Mouse (Mus musculus) E14TG2a.4 (cell line): ENCODE results near the gene Gmds.

Experiments
- H3K27me3 ChIP-seq: 2 replicates; pipeline ENCODE4 v1.6.1; 2014; ENCODE audit warnings: low read length, control low read depth; ENCODE audit not compliant: insufficient read depth
- H3K36me3 ChIP-seq: 2 replicates; pipeline ENCODE4 v1.6.1; 2014; ENCODE audit warnings: low read length, control low read depth; ENCODE audit not compliant: insufficient read depth
- H3K4me1 ChIP-seq: replicated peaks from 2 replicates; pipeline ENCODE4 v1.6.1; 2014; ENCODE audit warnings: low read depth, low read length, control low read depth
- H3K4me3 ChIP-seq: replicated peaks from 2 replicates; pipeline ENCODE4 v1.5.1; 2014; ENCODE audit warnings: mild to moderate bottlenecking, low read length
- H3K9me3 ChIP-seq: 2 replicates; pipeline ENCODE4 v1.6.1; 2014; ENCODE audit warnings: low read length, control low read depth
- CTCF ChIP-seq: conservative IDR thresholded peaks from 2 replicates; pipeline ENCODE4 v1.5.1; 2014; ENCODE audit warnings: low read length
- NANOG ChIP-seq: IDR thresholded peaks from 2 replicates; pipeline ENCODE4 v1.6.1; 2014; ENCODE audit warnings: borderline replicate concordance, low read length, mixed read lengths
- POU5F1 ChIP-seq: IDR thresholded peaks from 2 replicates; pipeline ENCODE4 v1.6.1; 2014; ENCODE audit warnings: low read length, borderline replicate concordance

Gmds gene

DNA sequence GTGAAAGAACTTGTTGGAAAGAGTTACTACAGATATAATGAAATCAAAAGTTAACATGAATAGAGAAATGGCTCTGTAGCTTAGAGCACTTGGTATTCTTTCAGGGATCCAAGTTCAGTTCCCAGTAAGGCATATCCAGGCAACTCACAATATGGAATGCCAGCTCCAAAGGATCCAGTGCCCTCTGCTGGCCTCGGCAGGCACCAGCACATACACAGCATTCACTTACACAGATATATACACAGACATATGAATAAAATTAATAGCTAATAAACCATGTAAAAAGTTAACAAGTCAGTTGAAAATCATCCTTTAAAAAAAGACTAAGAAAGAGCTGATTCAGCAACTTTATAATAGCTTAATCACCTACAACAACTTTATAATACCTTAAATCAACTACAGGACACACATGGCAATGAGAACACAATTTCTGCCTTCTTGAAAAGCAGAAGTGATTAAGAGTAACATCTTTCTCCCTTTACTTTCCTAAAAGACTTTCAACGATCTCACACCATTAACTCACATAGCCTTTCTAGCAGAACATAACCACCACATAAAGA, 65.5 kb downstream of the Gmds start:
- no peaks in the 10 kb centered on the region for H3K36me3 ChIP-seq
- no peaks in the 10 kb centered on the region for H3K4me1 ChIP-seq
- H3K27me3 ChIP-seq: no peaks in the 10 kb centered on the region
- no peaks in the 10 kb centered on the region for H3K9me3 ChIP-seq
- H3K4me3 ChIP-seq: no peak overlapping the region
- TF ChIP-seq CTCF (peak; percentile 73), NANOG (no peak)

DNA sequence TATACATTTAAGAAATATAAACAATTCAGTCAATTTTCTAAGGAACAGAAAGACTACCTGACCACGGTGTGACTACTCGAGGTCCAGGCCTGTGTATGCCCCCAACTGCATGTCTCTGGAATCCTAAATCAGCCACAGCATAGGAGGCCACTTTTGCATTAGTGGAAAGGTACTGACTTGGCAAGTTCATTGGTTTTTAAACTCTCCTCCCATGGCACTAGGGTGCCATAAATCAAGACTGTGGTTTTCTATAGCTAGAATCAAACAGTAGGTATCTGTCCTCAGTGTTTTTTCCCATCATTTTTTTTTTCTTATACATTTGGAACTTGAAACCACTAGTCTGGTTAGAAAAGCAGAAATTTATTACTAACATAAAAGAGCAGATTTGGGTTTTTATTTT, 68.8 kb downstream of the Gmds start:
- no peaks in the 10 kb centered on the region for H3K27me3 ChIP-seq
- TF ChIP-seq NANOG: no peak
- TF ChIP-seq CTCF: no peak
- TF ChIP-seq POU5F1: no peak
- no peaks in the 10 kb centered on the region for H3K36me3 ChIP-seq
- H3K9me3 ChIP-seq: no peaks in the 10 kb centered on the region
- H3K4me3 ChIP-seq: no peak overlapping the region
- no peaks in the 10 kb centered on the region for H3K4me1 ChIP-seq

DNA sequence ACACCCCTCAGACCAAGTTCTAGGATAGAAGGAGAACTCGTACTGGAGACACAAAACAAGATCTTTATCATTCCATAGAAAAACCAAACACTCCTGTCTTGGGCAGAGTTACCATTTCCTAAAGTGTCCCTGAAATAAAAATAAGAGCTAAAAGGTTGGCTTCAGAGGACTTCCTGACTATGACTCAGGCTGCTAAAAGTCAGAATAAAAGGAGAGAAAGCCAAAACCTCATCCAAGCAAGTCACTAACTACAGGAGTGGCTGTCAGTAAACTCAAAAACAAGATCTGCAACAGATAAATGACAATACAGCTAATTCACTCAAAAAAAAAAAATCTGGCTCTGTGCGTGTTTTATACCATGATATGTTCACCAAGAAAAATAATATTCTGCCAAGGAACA, 69.3 kb downstream of the Gmds start:
- no peaks in the 10 kb centered on the region for H3K9me3 ChIP-seq
- no peaks in the 10 kb centered on the region for H3K4me1 ChIP-seq
- no peak overlapping the region for H3K4me3 ChIP-seq
- H3K36me3 ChIP-seq: no peaks in the 10 kb centered on the region
- no peak for TF ChIP-seq NANOG
- TF ChIP-seq POU5F1: no peak
- no peak for TF ChIP-seq CTCF
- H3K27me3 ChIP-seq: no peaks in the 10 kb centered on the region

DNA sequence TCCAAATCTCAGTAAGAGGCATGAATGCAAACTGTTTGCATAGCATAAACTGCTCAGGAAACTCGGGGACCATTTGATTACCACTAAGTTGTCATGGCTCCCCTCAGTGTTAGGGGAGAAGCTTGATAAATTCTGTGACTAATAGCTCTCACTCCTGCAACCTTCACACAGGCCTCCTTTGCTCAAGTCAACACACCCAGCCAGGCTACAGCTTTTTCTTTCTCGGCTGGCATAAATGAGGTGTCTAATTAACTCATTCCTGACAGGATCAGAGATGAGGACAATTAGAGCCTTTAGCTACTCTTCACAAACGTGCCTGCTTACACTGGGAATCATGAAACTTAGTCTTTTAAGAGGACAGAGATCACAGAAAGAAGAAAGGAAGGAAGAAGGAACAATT, 70.3 kb downstream of the Gmds start:
- Histone ChIP-seq H3K9me3 (no peaks in the 10 kb centered on the region), H3K27me3 (no peaks in the 10 kb centered on the region), H3K36me3 (no peaks in the 10 kb centered on the region), H3K4me3 (no peak overlapping the region), H3K4me1 (no peaks in the 10 kb centered on the region)
- no peak for TF ChIP-seq NANOG
- TF ChIP-seq POU5F1: no peak
- TF ChIP-seq CTCF: no peak

DNA sequence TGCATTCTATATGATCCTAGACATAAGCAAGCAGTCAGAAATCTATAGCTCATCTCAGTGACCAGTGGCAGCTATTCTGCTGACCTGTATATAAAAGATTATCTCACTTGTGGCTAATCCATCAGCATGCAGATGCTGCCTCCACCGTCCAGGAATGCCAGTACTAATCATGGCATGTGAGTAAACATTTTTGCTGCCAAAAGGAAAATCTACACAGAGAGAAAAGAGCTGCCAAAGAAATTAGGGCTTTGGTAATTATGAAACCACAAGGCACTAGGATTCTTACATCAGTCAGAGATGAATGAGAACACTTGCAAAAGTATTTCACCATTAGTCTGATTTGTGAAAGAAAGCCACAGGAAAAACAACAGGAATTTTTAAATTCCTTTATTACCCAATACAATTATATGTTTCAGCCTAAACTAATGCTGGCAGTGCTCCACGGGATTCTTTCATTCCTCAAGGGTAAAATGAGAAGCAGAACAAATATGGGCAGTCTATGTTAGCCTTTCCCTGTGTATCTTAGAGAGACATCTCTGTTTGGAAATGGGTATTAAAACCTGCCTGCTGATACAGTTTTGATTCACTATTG, 71.3 kb downstream of the Gmds start:
- no peaks in the 10 kb centered on the region for H3K9me3 ChIP-seq
- no peaks in the 10 kb centered on the region for H3K36me3 ChIP-seq
- TF ChIP-seq NANOG (no peak), CTCF (no peak), POU5F1 (no peak)
- H3K4me3 ChIP-seq: no peak overlapping the region
- H3K4me1 ChIP-seq: no peaks in the 10 kb centered on the region
- no peaks in the 10 kb centered on the region for H3K27me3 ChIP-seq

- no peak for TF ChIP-seq POU5F1
- no peak for TF ChIP-seq CTCF
- TF ChIP-seq NANOG: no peak
Observed at GRCm38 (mm10) chr13:32266721-32267120, 71.8 kb downstream of the Gmds start.

DNA sequence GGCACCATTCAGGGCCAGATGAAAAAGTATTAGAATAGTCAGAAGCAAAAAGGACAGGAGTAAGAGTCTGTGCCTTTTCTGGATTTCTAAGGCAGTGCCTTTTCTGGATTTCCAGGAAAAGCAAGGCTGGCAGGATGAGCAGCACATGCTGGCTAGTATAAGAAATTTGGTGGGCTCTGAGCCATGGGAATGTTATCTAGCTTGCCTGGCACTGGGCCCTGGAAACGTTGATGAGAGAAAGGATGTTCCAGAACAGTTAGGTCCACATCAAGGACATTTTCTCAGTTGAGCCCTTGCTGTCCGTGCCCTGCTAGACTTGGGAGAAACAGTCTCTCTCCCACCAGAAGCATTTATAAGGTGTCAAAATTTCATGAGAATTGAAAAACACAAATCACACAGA, 82.4 kb downstream of the Gmds start:
- Histone ChIP-seq H3K9me3 (peaks cover 8% of the 10 kb centered on the region), H3K4me3 (no peak overlapping the region), H3K27me3 (no peaks in the 10 kb centered on the region), H3K4me1 (no peaks in the 10 kb centered on the region), H3K36me3 (no peaks in the 10 kb centered on the region)
- TF ChIP-seq NANOG (no peak), CTCF (no peak), POU5F1 (no peak)

More at GRCm38 (mm10) chr13:32266721-32267120, 71.8 kb downstream of the Gmds start:
- H3K4me1 ChIP-seq: no peaks in the 10 kb centered on the region
- H3K9me3 ChIP-seq: no peaks in the 10 kb centered on the region
- H3K27me3 ChIP-seq: no peaks in the 10 kb centered on the region
- H3K36me3 ChIP-seq: no peaks in the 10 kb centered on the region
- no peak overlapping the region for H3K4me3 ChIP-seq

DNA sequence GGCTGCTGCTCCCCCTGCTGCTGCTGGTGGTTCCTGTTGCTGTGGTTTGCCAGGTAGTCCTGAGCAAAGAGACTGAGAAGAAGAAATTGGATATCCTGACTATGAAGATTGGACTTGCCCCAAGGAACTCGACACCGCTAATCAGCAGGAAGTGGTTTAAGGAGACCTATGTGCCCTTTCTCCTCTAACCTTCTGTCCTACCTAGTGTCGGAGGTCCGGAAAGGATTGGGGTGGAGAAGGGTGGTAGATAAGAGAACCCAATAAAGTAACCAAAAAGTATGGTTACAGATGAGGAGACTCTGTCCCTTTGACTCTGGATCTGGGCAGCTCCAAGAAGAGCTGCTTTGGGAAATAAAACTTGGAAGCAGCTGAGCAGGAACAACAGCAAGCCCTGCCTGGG, 86.3 kb downstream of the Gmds start:
- H3K36me3 ChIP-seq: no peaks in the 10 kb centered on the region
- no peak overlapping the region for H3K4me3 ChIP-seq
- TF ChIP-seq NANOG (no peak), POU5F1 (no peak), CTCF (no peak)
- H3K9me3 ChIP-seq: no peaks in the 10 kb centered on the region
- H3K4me1 ChIP-seq: no peaks in the 10 kb centered on the region
- no peaks in the 10 kb centered on the region for H3K27me3 ChIP-seq

DNA sequence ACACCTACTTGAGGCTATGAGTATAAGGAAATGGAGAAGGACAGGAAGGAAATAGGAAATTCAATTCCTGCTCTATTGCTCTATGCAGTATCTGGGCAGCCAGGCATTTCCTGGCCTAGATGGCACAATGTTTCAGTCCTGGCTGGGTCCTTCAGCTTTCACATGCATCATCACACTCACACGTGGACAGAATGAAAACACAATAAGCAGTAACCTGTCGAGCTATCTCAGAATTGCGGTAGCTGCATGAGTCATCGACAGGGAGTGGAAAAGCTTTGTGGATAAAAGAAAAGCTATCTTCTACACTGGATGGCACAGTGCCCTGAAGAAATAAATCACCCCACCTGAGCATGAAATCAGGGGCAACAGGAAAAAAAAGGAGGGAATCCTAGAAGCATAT, 96.3 kb downstream of the Gmds start:
- H3K4me3 ChIP-seq: no peak overlapping the region

More for the DNA sequence above, 96.3 kb downstream of the Gmds start:
- H3K36me3 ChIP-seq: no peaks in the 10 kb centered on the region
- H3K27me3 ChIP-seq: no peaks in the 10 kb centered on the region
- no peaks in the 10 kb centered on the region for H3K4me1 ChIP-seq
- TF ChIP-seq NANOG (no peak), POU5F1 (no peak), CTCF (no peak)
- no peaks in the 10 kb centered on the region for H3K9me3 ChIP-seq
